Mouse (Mus musculus) MEL (cell line): ENCODE data around the gene Gm45902.

Experiments
- CHD2 ChIP-seq: IDR thresholded peaks from 2 replicates; pipeline ENCODE4 v1.6.1; 2011; ENCODE audit warnings: low read length, improper control_type of control experiment
- CTCF ChIP-seq, 3 experiments: IDR thresholded peaks in 2 of 3; conservative IDR thresholded peaks in 1 of 3; 2 replicates each; pipeline ENCODE4 v1.5.1; 2011 to 2012; ENCODE audit warnings: low read length in 3 of 3, low read depth in 2 of 3, mild to moderate bottlenecking in 2 of 3, improper control_type of control experiment in 1 of 3, inconsistent platforms in 1 of 3, mixed read lengths in 1 of 3, moderate library complexity in 1 of 3; ENCODE audit not compliant: control insufficient read depth in 1 of 3, insufficient read depth in 1 of 3, poor library complexity in 1 of 3, severe bottlenecking in 1 of 3
- EP300 ChIP-seq, 2 experiments: IDR thresholded peaks; 2 replicates each; pipeline ENCODE4 v1.6.1; 2011; ENCODE audit warnings: improper control_type of control experiment in 2 of 2, low read length in 2 of 2, low read depth in 1 of 2, mild to moderate bottlenecking in 1 of 2
- GABPA ChIP-seq: IDR thresholded peaks from 2 replicates; pipeline ENCODE4 v1.6.1; 2012; ENCODE audit warnings: low read depth, mild to moderate bottlenecking, inconsistent platforms, low read length, improper control_type of control experiment, moderate library complexity
- GATA1 ChIP-seq: IDR thresholded peaks from 2 replicates; pipeline ENCODE4 v1.6.1; 2011; ENCODE audit warnings: low read depth, low read length, improper control_type of control experiment
- HCFC1 ChIP-seq: IDR thresholded peaks from 2 replicates; pipeline ENCODE4 v1.6.1; 2012; ENCODE audit warnings: low read depth, mild to moderate bottlenecking, inconsistent platforms, low read length, improper control_type of control experiment, moderate library complexity
- JUND ChIP-seq: IDR thresholded peaks from 2 replicates; pipeline ENCODE4 v1.6.1; 2011; ENCODE audit warnings: low read depth, mild to moderate bottlenecking, improper control_type of control experiment, low read length
- MAFK ChIP-seq: IDR thresholded peaks from 2 replicates; pipeline ENCODE4 v1.6.1; 2011; ENCODE audit warnings: low read depth, mild to moderate bottlenecking, low read length, improper control_type of control experiment, borderline replicate concordance
- MAX ChIP-seq: IDR thresholded peaks from 2 replicates; pipeline ENCODE4 v1.6.1; 2011; ENCODE audit warnings: low read length, improper control_type of control experiment
- MEF2A ChIP-seq: IDR thresholded peaks from 2 replicates; pipeline ENCODE4 v1.6.1; 2014; ENCODE audit warnings: low read depth, mild to moderate bottlenecking, inconsistent platforms, low read length, improper control_type of control experiment; ENCODE audit not compliant: poor library complexity, insufficient replicate concordance, severe bottlenecking; ENCODE audit errors: extremely low read depth
- MYC ChIP-seq: IDR thresholded peaks from 2 replicates; pipeline ENCODE4 v1.6.1; 2011; ENCODE audit warnings: low read depth, mild to moderate bottlenecking, low read length, improper control_type of control experiment, moderate library complexity
- RAD21 ChIP-seq: IDR thresholded peaks from 2 replicates; pipeline ENCODE4 v1.6.1; 2011; ENCODE audit warnings: mild to moderate bottlenecking, low read depth, low read length, improper control_type of control experiment
- ZC3H11A ChIP-seq: IDR thresholded peaks from 2 replicates; pipeline ENCODE4 v1.6.1; 2012; ENCODE audit warnings: low read depth, mild to moderate bottlenecking, inconsistent platforms, low read length, improper control_type of control experiment
- ZMIZ1 ChIP-seq: IDR thresholded peaks from 2 replicates; pipeline ENCODE4 v1.6.1; 2012; ENCODE audit warnings: low read depth, mild to moderate bottlenecking, inconsistent platforms, low read length, improper control_type of control experiment, moderate library complexity

DNA sequence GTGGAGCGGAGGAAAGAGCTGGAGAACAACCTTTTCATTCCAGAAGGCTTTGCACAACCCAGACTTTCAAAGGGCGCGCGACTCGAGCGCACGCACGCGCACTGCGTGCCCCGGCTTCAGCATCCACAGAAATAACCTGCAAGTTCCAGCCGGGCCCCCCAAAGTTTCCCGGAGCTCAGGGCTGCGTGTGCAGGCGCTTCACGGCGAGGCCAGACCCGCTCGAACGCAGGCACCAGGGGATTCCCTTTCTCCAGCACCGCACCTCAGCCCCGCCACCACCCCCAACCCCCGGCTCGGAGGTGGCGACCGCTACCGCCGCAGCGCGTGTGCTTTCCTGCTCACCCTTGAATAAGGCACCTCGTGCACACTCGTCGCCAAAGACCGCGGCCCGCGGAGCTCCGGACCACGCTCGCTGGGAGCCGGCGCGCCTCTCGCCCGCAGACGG, 38.2 kb downstream of the Gm45902 start:
- TF ChIP-seq HCFC1 = no peak
- no peak for TF ChIP-seq GATA1
- no peak for TF ChIP-seq CTCF (IDR thresholded peaks at IDR 0.05 in 2 of 3, conservative IDR thresholded peaks at IDR 0.05 in 1 of 3; ENCODE audit: control insufficient read depth in 1 of 3, insufficient read depth in 1 of 3, low read depth in 2 of 3, low read length in 3 of 3, poor library complexity in 1 of 3, severe bottlenecking in 1 of 3)
- no peak for TF ChIP-seq EP300 (IDR thresholded peaks at IDR 0.05; ENCODE audit: low read depth in 1 of 2, low read length in 2 of 2)
- no peak for TF ChIP-seq CHD2
- no peak for TF ChIP-seq JUND
- TF ChIP-seq MAX = no peak; the same call in 1 of the 2 replicates
- TF ChIP-seq GABPA = no peak
- TF ChIP-seq MYC = peak; percentile 34; the same call in 1 of the 2 replicates
- no peak for TF ChIP-seq RAD21
- no peak for TF ChIP-seq ZC3H11A
- no peak for TF ChIP-seq MAFK
- TF ChIP-seq MEF2A = no peak
- no peak for TF ChIP-seq ZMIZ1
